Mouse (Mus musculus) cortical plate, adult 2 months (tissue): ENCODE results near the gene Gprc5b. TPM values are rescaled to one million over a fixed set of nuclear protein-coding genes. Genes with fewer than 3 reads are reported as not detected.

Experiments used
- H3K27ac ChIP-seq: fragments of 200-500 bp; 2 replicates; pipeline ENCODE4 v1.5.1; 2012; ENCODE audit warnings: low read length, control low read depth, inconsistent platforms; ENCODE audit not compliant: insufficient read depth
- H3K4me1 ChIP-seq: fragments of 200-500 bp; 2 replicates; pipeline ENCODE4 v1.6.1; 2011; ENCODE audit warnings: low read length; ENCODE audit not compliant: control insufficient read depth, insufficient read depth
- H3K4me3 ChIP-seq: fragments of 200-500 bp; 2 replicates; pipeline ENCODE4 v1.5.1; 2011; ENCODE audit warnings: mild to moderate bottlenecking, low read length, control low read depth; ENCODE audit not compliant: insufficient read depth
- CTCF ChIP-seq: fragments of 200-500 bp; IDR thresholded peaks from 2 replicates; pipeline ENCODE4 v1.5.1; 2011; ENCODE audit warnings: mild to moderate bottlenecking, control low read depth, low read length; ENCODE audit not compliant: insufficient read depth; ENCODE audit errors: extremely low read depth
- POLR2A ChIP-seq: fragments of 200-500 bp; IDR thresholded peaks from 2 replicates; pipeline ENCODE4 v1.6.1; 2011; ENCODE audit warnings: mild to moderate bottlenecking, low read length, control low read depth; ENCODE audit not compliant: insufficient read depth; ENCODE audit errors: extremely low read depth
- polyA plus RNA-seq: library from polyadenylated mRNA; depleted of rRNA; stranded (reverse); fragments of >200 nt; gene quantifications from 2 replicates; pipeline ENCODE4 v1.2.3, GENCODE M21; 2012

Gene Gprc5b
- polyA plus RNA-seq, 1 experiment: 141 TPM

DNA sequence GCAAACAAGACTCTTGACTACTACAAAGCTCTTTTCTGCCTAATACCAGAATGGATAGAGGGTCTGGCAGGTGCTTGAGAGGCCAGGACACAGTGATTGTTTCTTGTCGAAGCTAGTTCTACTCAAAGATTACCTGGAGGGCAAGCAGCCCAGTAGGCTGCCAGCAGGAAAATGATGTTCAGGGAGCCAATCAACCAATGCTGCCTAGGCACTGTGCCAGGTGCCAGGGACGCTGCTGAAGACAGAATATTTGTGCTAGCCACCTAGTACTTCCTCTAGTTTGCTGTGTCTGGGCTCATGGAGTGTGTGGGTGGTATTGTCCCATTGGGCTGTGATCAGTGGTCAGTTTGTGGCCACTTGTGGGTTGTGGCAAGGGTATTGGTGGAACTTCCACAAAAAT, 7.5 kb upstream of the Gprc5b start:
- H3K27ac ChIP-seq: no peak overlapping the region
- TF ChIP-seq POLR2A (no peak), CTCF (no peak)
- H3K4me1 ChIP-seq: no peaks in the 10 kb centered on the region
- no peak overlapping the region for H3K4me3 ChIP-seq

DNA sequence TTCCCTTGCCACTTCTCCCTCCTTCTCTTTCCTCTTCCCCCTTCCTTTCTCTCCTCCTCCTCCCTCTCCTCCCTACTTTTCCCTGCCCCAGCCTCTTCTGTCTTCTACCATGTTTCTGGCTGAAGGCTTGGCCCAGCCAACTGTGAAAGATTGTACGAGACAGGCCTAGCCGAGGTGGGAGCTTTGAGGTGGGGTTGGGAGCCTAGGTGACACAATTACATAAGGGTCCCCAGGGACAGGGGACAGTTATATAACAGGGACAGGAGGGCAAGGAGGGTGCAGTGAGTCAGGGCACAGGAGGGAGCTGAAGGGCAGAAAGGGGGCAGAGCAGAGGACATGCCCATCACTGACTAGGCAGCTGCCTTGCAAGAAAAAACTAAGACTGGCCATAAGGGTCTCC, 7.0 kb upstream of the Gprc5b start:
- Histone ChIP-seq H3K4me1 (no peaks in the 10 kb centered on the region), H3K27ac (no peak overlapping the region), H3K4me3 (no peak overlapping the region)
- TF ChIP-seq CTCF: no peak
- no peak for TF ChIP-seq POLR2A

DNA sequence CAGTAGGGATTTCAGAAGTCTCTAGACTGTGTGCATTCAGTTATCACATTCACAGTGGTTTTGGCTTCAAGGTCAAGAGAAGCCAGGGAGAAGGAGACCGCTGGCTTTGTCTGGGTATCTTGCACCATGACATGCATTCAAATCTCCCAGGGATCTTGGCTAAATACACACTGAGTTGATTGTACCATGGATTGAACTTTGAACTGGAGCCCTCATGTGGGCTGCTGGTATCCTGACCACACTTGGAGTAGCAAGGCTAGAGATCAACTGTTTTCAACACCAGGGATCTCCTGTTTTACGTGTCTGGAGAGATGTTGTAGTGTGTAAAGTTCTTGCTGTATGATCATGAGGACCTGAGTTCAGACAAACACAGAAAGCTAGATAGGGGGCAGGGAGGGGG, 4.8 kb upstream of the Gprc5b start:
- TF ChIP-seq POLR2A (no peak), CTCF (no peak)

DNA sequence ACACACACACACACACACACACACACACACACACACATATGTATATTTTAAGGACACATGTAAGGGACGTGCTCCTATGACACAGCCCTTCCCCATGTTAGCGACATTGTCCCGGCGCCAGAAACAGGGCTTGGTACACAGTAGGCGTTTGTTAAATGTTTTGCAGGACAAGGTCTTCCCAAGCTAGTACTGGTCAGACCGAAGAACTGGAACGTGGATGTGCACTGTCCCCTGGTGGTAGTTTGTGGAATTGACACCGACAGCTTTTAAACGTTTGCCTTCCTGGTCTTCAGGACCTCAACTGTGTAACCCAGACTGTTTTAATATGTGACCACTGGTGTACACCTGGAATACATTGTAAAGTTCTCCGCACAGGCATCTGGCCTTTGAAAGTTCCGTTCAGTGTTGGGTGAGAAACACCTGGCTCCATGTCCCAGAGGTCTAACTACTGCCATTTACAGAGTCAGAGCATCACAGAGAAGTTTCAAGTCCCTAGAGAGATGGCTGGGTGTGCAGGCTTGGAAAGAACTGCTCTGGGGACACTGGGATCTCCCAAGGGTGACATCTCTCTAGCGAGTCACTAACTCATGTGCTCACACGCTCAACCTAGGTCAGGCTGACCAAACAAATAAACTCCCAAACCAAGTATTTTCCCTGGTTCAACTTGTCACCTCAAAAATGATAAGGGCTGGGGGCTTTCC, 1.3 kb upstream of the Gprc5b start:
- H3K27ac ChIP-seq: no peak overlapping the region
- no peak overlapping the region for H3K4me3 ChIP-seq
- TF ChIP-seq POLR2A: no peak
- peak; percentile 99 for TF ChIP-seq CTCF
- H3K4me1 ChIP-seq: peaks cover 9% of the 10 kb centered on the region

More for the DNA sequence above, 4.8 kb upstream of the Gprc5b start:
- Histone ChIP-seq H3K4me1 (peaks cover 6% of the 10 kb centered on the region; the same call in 1 of the 2 replicates), H3K27ac (no peak overlapping the region), H3K4me3 (no peak overlapping the region)

DNA sequence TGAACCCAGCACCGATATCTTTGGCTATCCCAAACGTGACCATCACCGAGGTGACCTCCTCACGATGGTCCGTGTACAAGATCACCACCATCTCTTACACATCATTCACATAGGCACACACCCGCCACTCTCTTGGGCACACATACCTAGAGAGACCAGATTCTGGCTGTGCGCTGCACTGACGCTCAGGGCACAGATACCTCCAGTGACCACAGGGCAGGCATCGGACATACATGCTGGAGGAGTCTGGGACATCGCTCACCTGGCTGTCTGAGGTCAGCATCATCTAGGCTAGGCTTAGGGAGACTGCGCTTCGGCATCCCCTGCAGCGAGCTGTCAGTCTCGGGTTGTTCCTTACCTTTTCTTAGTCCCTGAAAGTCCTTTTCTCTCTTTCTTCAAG, 660 bp upstream of the Gprc5b start:
- H3K4me1 ChIP-seq: peaks cover 12% of the 10 kb centered on the region
- 0 out of 2 replicates have a peak overlapping the region, but pooled peaks have one; percentile 58 for H3K27ac ChIP-seq
- TF ChIP-seq POLR2A (no peak), CTCF (no peak)
- H3K4me3 ChIP-seq: peak overlapping the region; percentile 53; the same call in 1 of the 2 replicates

DNA sequence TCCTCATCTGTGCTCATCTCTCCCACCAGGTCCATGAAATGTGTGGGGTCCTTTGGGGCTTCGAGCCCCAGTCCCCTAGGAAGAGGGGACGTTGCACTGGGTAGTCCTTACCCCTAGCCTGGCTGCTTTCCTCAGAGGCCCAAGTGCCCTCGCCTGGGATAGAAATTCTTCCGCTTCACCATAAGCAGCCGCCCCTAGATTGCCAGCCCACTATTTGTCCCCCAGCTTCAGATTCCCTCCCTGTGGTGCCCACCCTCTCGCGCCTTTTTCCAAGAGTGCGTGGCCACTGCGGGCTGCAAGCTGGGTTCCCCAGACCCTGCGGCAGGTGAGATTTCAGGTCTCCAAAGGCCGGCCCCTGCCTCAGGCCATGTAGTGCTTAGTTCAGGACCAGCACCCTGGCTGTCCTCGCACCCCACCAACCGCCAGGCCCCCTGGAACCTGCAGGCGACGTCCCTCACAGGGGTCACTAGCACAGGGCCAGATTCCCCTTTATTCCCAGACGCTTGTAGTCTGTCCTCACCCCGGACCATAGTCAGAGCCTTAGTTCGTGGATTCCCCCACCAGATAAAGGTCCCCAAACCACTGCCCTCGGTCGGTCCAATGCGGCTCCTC, 674 bp downstream of the Gprc5b start:
- TF ChIP-seq CTCF (no peak), POLR2A (no peak)
- peaks cover 17% of the 10 kb centered on the region for H3K4me1 ChIP-seq
- H3K4me3 ChIP-seq: peak overlapping the region; percentile 53
- H3K27ac ChIP-seq: peak overlapping the region; percentile 92

DNA sequence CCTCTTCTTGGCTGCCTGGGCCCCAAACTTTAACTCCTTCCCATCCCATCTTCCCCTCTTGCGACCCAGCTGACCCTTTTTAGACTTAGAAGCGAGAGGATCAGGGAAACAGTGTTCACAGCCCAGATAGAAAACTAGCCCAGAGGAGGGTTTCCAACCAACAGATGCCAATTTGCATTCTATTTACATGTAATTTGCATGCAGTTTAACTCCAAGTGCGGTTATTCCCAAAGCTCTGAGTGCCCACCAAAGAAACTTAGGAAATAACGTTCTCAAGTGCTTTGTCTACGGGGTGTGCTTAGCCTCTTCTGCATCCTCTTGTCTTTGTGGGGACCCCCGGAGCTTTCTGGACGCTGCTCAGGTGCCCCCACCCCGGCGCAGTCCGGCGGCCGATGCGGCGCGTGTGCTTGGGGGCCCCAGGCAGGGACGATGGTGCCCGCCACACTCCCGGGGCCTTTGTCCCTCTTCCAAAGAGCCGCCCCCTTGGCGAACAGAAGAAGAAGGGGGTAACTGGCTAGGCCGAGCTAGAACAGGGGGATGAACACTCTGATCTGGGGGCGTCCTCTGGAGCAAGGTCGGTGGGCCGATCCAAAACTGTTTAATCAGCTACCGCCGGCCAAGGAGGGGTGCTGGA, 1.3 kb downstream of the Gprc5b start:
- Histone ChIP-seq H3K27ac (peak overlapping the region; percentile 92), H3K4me1 (peaks cover 17% of the 10 kb centered on the region), H3K4me3 (peak overlapping the region; percentile 53)
- TF ChIP-seq CTCF (no peak), POLR2A (no peak)

DNA sequence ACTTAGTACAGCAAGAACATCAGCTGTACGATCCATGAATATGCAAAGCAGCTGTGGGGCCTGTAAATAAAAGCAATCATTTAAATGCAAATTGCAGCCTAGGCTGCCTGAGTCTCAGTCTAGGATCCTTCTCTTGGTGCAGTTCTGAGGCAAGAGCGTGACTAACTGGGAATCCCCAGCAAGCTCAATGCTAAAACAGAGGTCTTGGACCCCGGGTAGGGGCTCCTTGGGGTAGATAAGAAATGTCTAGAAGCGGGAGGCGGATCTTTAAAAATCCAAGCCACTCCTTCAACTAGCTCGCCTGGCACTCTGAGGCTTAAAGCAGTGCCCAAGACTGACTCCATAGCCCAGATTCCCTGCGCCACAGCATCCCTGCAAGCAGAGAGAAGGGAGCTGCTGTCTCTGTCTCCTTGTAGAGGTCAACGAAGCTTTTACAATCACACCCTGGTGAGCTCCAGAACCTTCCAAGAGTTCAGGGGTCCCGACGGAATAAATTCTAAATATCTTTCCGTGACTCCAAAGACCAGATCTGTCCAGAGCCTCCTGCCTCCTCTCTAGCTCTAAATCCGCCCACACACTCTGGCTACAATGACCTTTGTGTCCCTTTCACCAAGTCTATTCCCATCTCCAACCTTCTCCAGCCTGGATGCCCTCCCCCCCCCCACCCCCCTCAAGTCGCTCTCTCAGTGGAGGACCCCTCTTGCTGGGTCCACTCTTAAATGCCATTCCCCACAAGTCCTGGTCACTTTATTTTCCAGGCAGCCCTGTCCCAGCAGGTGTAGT, 2.2 kb downstream of the Gprc5b start:
- Histone ChIP-seq H3K4me3 (peak overlapping the region; percentile 53), H3K27ac (peak overlapping the region; percentile 63), H3K4me1 (peaks cover 17% of the 10 kb centered on the region)
- TF ChIP-seq CTCF (no peak), POLR2A (0 out of 2 replicates have a peak, but pooled peaks have one; percentile 31)

DNA sequence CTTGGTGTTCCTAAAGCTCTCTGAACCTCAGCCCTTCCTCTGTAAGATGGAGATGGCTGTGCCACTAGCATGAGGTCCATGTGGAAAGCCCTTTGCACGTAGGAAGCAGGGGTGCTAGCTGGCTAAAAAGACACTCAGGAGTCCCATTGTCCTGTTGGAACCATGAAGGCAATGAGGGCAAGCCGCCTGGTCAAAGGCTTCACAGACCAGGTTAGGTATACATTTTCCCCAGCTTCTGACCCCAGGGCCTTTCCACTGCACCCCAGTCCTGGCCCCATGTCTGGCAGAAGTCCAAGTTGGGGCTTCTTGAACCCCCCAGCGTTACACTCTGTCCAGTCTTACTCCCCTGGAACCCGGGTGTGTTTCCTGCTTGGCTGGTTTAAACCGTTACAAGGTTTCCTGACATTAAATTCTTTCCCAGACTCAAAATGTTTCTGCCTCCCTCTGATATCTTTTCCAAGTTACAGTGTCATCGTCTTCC, 2.9 kb downstream of the Gprc5b start:
- peaks cover 17% of the 10 kb centered on the region for H3K4me1 ChIP-seq
- H3K27ac ChIP-seq: 0 out of 2 replicates have a peak overlapping the region, but pooled peaks have one; percentile 31
- no peak for TF ChIP-seq POLR2A
- TF ChIP-seq CTCF: no peak
- H3K4me3 ChIP-seq: no peak overlapping the region
